Mouse (Mus musculus) Muller cell, postnatal 12 days (primary cell): ENCODE data around the gene Timm13.

ENCODE experiments used
- DNase-seq: peaks from one replicate; pipeline ENCODE4 v3.0.0-alpha.2; 2015; ENCODE audit errors: inconsistent ontology term

Gene Timm13

GRCm38 (mm10) chr10:80932700-80933420 is 32.1 kb upstream of the Timm13 start:
- peak; percentile 48 for DNase-seq

- no peak for DNase-seq
Measured at GRCm38 (mm10) chr10:80932206-80932605, 31.4 kb upstream of the Timm13 start.

GRCm38 (mm10) chr10:80931695-80932094 is 30.9 kb upstream of the Timm13 start:
- DNase-seq: peak; percentile 33

GRCm38 (mm10) chr10:80931153-80931671 is 30.4 kb upstream of the Timm13 start:
- DNase-seq: peak; percentile 71

GRCm38 (mm10) chr10:80930361-80931152 is 29.8 kb upstream of the Timm13 start:
- no peak for DNase-seq

- peak; percentile 100 for DNase-seq
Measured at GRCm38 (mm10) chr10:80929299-80930226, 28.8 kb upstream of the Timm13 start, which contains the start of gene Gadd45b. TSS of gene Gadd45b (plus strand) at chr10:80930073.

GRCm38 (mm10) chr10:80928586-80929298 is 28.0 kb upstream of the Timm13 start:
- DNase-seq: peak; percentile 96

GRCm38 (mm10) chr10:80925472-80925871 is 24.7 kb upstream of the Timm13 start:
- DNase-seq: no peak

GRCm38 (mm10) chr10:80921923-80922322 is 21.2 kb upstream of the Timm13 start:
- peak; percentile 76 for DNase-seq

GRCm38 (mm10) chr10:80917779-80918434 is 17.1 kb upstream of the Timm13 start, which contains the start of gene Lmnb2:
TSS of gene Lmnb2 (minus strand) at chr10:80918245.
- peak; percentile 81 for DNase-seq

- DNase-seq: no peak
Measured at GRCm38 (mm10) chr10:80917336-80917778, 16.6 kb upstream of the Timm13 start.

GRCm38 (mm10) chr10:80915736-80916135 is 15.0 kb upstream of the Timm13 start:
- no peak for DNase-seq

- no peak for DNase-seq
Measured at GRCm38 (mm10) chr10:80915260-80915659, 14.5 kb upstream of the Timm13 start.

- no peak for DNase-seq
Measured at GRCm38 (mm10) chr10:80914253-80914656, 13.5 kb upstream of the Timm13 start.

GRCm38 (mm10) chr10:80913364-80914011 is 12.7 kb upstream of the Timm13 start:
- no peak for DNase-seq

GRCm38 (mm10) chr10:80911891-80912290 is 11.1 kb upstream of the Timm13 start:
- DNase-seq: no peak

- no peak for DNase-seq
Measured at GRCm38 (mm10) chr10:80911354-80911753, 10.6 kb upstream of the Timm13 start.

- no peak for DNase-seq
Measured at GRCm38 (mm10) chr10:80909375-80910162, 8.8 kb upstream of the Timm13 start.

- no peak for DNase-seq
Measured at GRCm38 (mm10) chr10:80904709-80905108, 3.9 kb upstream of the Timm13 start.
